Mouse (Mus musculus): ENCODE results near the gene Stk32c.

DNA sequence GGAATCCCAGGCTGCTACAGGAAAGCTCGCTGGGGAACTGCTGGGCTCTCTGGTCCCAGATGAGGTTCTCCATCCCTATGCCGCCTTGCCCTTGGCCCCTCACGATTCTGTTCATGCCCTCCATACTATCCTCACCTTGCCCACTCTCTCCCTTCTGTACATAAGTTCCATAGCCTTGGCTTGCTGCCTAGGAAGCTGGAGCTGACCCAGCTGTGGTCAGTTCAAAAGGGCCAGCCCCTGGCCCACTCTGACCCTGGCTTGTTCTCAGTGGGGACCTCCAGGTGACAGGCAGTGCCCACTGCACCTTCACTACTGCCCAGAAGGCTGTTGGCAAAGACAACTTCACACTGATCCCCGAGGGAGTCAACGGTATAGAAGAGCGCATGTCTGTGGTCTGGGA is 116.7 kb downstream of the Stk32c start:
- TF ChIP-seq GATA1 (IDR thresholded peaks at IDR 0.05; ENCODE audit: low read length) (no peak), TAL1 (IDR thresholded peaks at IDR 0.05; ENCODE audit: low read length) (no peak)
